In genomic region chr7:110818206-110818605, GRCm38 (mm10) we compare ENCODE assay signal across 11 mouse cellular contexts. TPM values are rescaled to one million over a fixed set of nuclear protein-coding genes. Genes with fewer than 3 reads are reported as not detected.
DNase-seq lines count a peak whose midpoint lies in the region; ATAC-seq lines count a peak whose summit lies in the region.
"Had no signal": no experiment of that assay in that cellular context is flagged by ENCODE, and none has a peak within 500 bp of the region (broad histone marks: within the 10 kb centered on the region; RNA-seq: fewer than 3 reads in every experiment).

No protein-coding gene starts in this region.

- H3K9me3 ChIP-seq in heart, embryonic 15.5 days (replicated peaks) = no peaks in the 10 kb centered on the region
- no peaks in the 10 kb centered on the region for H3K9me3 ChIP-seq in liver, embryonic 15.5 days (replicated peaks)
- no peaks in the 10 kb centered on the region for H3K9me3 ChIP-seq in midbrain, embryonic 11.5 days (ENCODE audit: control insufficient read depth, low read length)
- H3K9me3 ChIP-seq: embryonic facial prominence, embryonic 13.5 days; midbrain, embryonic 10.5 days; neural tube, embryonic 13.5 days had no signal

- DNase-seq in heart, adult 9 months (ENCODE audit: low spot score in 2 of 2) = peak; percentile 47 to 58
- DNase-seq in heart, postnatal 25 days (ENCODE audit: low spot score) = no peak
- DNase-seq in midbrain, embryonic 11.5 days (ENCODE audit: low spot score, missing footprints) = no peak
- DNase-seq in right cerebral cortex, postnatal 10 days (ENCODE audit: low spot score in 2 of 2) = no peak
- DNase-seq in thymus, postnatal 4 days = no peak

- no peak overlapping the region for H3K4me2 ChIP-seq in heart, embryonic 15.5 days
- H3K4me2 ChIP-seq in liver, embryonic 15.5 days = peak overlapping the region; percentile 45; the same call in 1 of the 2 replicates
- H3K4me2 ChIP-seq in midbrain, embryonic 11.5 days = no peak overlapping the region
- H3K4me2 ChIP-seq: embryonic facial prominence, embryonic 13.5 days; neural tube, embryonic 13.5 days had no signal

- H3K27ac ChIP-seq in brown adipose tissue, adult 24 weeks (replicated peaks; ENCODE audit: low read depth, low read length) = 0 out of 2 replicates have a peak overlapping the region, but pooled peaks have one; percentile 35
- peak overlapping the region; percentile 10; the same call in 1 of the 2 replicates for H3K27ac ChIP-seq in heart, embryonic 15.5 days
- H3K27ac ChIP-seq in liver, embryonic 15.5 days (replicated peaks) = peak overlapping the region; percentile 80
- H3K27ac ChIP-seq in midbrain, embryonic 11.5 days (ENCODE audit: low read depth, low read length) = no peak overlapping the region
- H3K27ac ChIP-seq: embryonic facial prominence, embryonic 13.5 days; midbrain, embryonic 10.5 days; neural tube, embryonic 13.5 days had no signal

- H3K27me3 ChIP-seq in heart, embryonic 15.5 days = no peaks in the 10 kb centered on the region
- no peaks in the 10 kb centered on the region for H3K27me3 ChIP-seq in liver, embryonic 15.5 days
- H3K27me3 ChIP-seq in midbrain, embryonic 11.5 days (ENCODE audit: control insufficient read depth, insufficient read depth, low read length) = no peaks in the 10 kb centered on the region
- H3K27me3 ChIP-seq: embryonic facial prominence, embryonic 13.5 days; neural tube, embryonic 13.5 days had no signal

- peaks cover 7% of the 10 kb centered on the region for H3K36me3 ChIP-seq in heart, embryonic 15.5 days
- peaks cover 71% of the 10 kb centered on the region for H3K36me3 ChIP-seq in liver, embryonic 15.5 days (replicated peaks)
- no peaks in the 10 kb centered on the region; the same call in 1 of the 2 replicates for H3K36me3 ChIP-seq in midbrain, embryonic 11.5 days (ENCODE audit: control insufficient read depth, insufficient read depth, low read length)

- WGBS in heart, embryonic 15.5 days = 48% methylated on average over 6 of the region's 6 CpGs
- 76% methylated on average over 6 of the region's 6 CpGs for WGBS in liver, embryonic 15.5 days (ENCODE audit: insufficient replicate concordance)
- WGBS in midbrain, embryonic 11.5 days = 89% methylated on average over 6 of the region's 6 CpGs

- H3K9ac ChIP-seq in heart, embryonic 15.5 days = no peak overlapping the region
- H3K9ac ChIP-seq in liver, embryonic 15.5 days = no peak overlapping the region
- no peak overlapping the region for H3K9ac ChIP-seq in midbrain, embryonic 11.5 days (ENCODE audit: low read length)
- H3K9ac ChIP-seq: embryonic facial prominence, embryonic 13.5 days; neural tube, embryonic 13.5 days had no signal

- intact Hi-C loops in heart, postnatal 25 days (cut with DNase I) = no loop called here

- peaks cover 7% of the 10 kb centered on the region for H3K4me1 ChIP-seq in brown adipose tissue, adult 24 weeks (ENCODE audit: control insufficient read depth, insufficient read depth, insufficient read length, low read length)
- H3K4me1 ChIP-seq in heart, embryonic 15.5 days (replicated peaks) = peaks cover 41% of the 10 kb centered on the region
- peaks cover 45% of the 10 kb centered on the region for H3K4me1 ChIP-seq in liver, embryonic 15.5 days (replicated peaks)
- H3K4me1 ChIP-seq in midbrain, embryonic 11.5 days (ENCODE audit: control insufficient read depth, insufficient read depth, low read length) = no peaks in the 10 kb centered on the region
- H3K4me1 ChIP-seq: midbrain, embryonic 10.5 days had no signal

- ATAC-seq in heart, embryonic 15.5 days (replicated peaks; ENCODE audit: insufficient number of reproducible peaks, insufficient read depth, low FRiP score, low read depth) = no peak
- ATAC-seq in liver, embryonic 15.5 days (ENCODE audit: insufficient read depth) = no peak
- no peak for ATAC-seq in midbrain, embryonic 11.5 days (ENCODE audit: low FRiP score)

- no peak overlapping the region for H3K4me3 ChIP-seq in brown adipose tissue, adult 24 weeks (ENCODE audit: insufficient read depth, low read depth, low read length)
- H3K4me3 ChIP-seq in heart, embryonic 15.5 days = no peak overlapping the region
- no peak overlapping the region for H3K4me3 ChIP-seq in liver, embryonic 15.5 days (replicated peaks)
- no peak overlapping the region for H3K4me3 ChIP-seq in midbrain, embryonic 11.5 days (ENCODE audit: low read depth, low read length)
- H3K4me3 ChIP-seq: embryonic facial prominence, embryonic 13.5 days; midbrain, embryonic 10.5 days; neural tube, embryonic 13.5 days had no signal

RNA-seq across cellular contexts. Expression of gene Rnf141, which starts 26.1 kb away (rescaled TPM):
- total RNA-seq in heart, postnatal 25 days (2021) = 10 to 100 TPM; 31.9 to 41.0 TPM
- polyA plus RNA-seq in brown adipose tissue, adult 24 weeks (2012; ENCODE audit: insufficient read depth, insufficient read length, missing spikeins) = 35.2 and 35.6 TPM in 2 replicates
- 30.0 and 31.0 TPM in 2 replicates for polyA plus RNA-seq in heart, embryonic 15.5 days (2015; fragmentation: Nextera tagmentation; extraction: Ambion mirVana)
- 24.7 and 29.0 TPM in 2 replicates for polyA plus RNA-seq in liver, embryonic 15.5 days (2015; fragmentation: Nextera tagmentation; extraction: Ambion mirVana)
- polyA plus RNA-seq in midbrain, embryonic 11.5 days (2014; fragmentation: Nextera tagmentation; extraction: Ambion mirVana) = 27.7 and 28.0 TPM in 2 replicates

RNA-seq across cellular contexts. Expression of gene Lyve1, which starts 44.8 kb away (rescaled TPM):
- total RNA-seq in heart, postnatal 25 days (2021) = 10 to 100 TPM; 21.8 to 22.0 TPM
- 3.5 and 11.1 TPM in 2 replicates for polyA plus RNA-seq in brown adipose tissue, adult 24 weeks (2012; ENCODE audit: insufficient read depth, insufficient read length, missing spikeins)
- polyA plus RNA-seq in heart, embryonic 15.5 days (2015; fragmentation: Nextera tagmentation; extraction: Ambion mirVana) = 11.9 and 13.2 TPM in 2 replicates
- polyA plus RNA-seq in liver, embryonic 15.5 days (2015; fragmentation: Nextera tagmentation; extraction: Ambion mirVana) = 23.8 and 24.1 TPM in 2 replicates
- polyA plus RNA-seq in midbrain, embryonic 11.5 days (2014; fragmentation: Nextera tagmentation; extraction: Ambion mirVana) = 3.6 and 4.5 TPM in 2 replicates

RNA-seq across cellular contexts. Expression of gene Ampd3, which starts 50.2 kb away (rescaled TPM):
- 10 to 100 TPM; 46.0 to 46.2 TPM for total RNA-seq in heart, postnatal 25 days (2021)
- polyA plus RNA-seq in brown adipose tissue, adult 24 weeks (2012; ENCODE audit: insufficient read depth, insufficient read length, missing spikeins) = 22.4 and 30.0 TPM in 2 replicates
- polyA plus RNA-seq in heart, embryonic 15.5 days (2015; fragmentation: Nextera tagmentation; extraction: Ambion mirVana) = 8.0 and 9.3 TPM in 2 replicates
- 28.0 and 30.8 TPM in 2 replicates for polyA plus RNA-seq in liver, embryonic 15.5 days (2015; fragmentation: Nextera tagmentation; extraction: Ambion mirVana)
- polyA plus RNA-seq in midbrain, embryonic 11.5 days (2014; fragmentation: Nextera tagmentation; extraction: Ambion mirVana) = 1.4 and 2.6 TPM in 2 replicates

Comparison
In these comparisons a context has a peak if more than half of its experiments do, and no peak if none do; other contexts are left out.
1. DNase-seq: peak in heart, adult 9 months (2 of 2); none in heart, postnatal 25 days (single experiment), midbrain, embryonic 11.5 days (single experiment), right cerebral cortex, postnatal 10 days (0 of 2) and thymus, postnatal 4 days (single experiment).